Mouse (Mus musculus) olfactory bulb, adult 2 months (tissue): ENCODE data around the gene Ptn.

Source experiments
- CTCF ChIP-seq: fragments of 200-500 bp; IDR thresholded peaks from 2 replicates; pipeline ENCODE4 v1.5.1; 2012; ENCODE audit warnings: low read depth, mild to moderate bottlenecking, low read length, moderate library complexity; ENCODE audit not compliant: insufficient read depth
- POLR2A ChIP-seq: fragments of 200-500 bp; IDR thresholded peaks from 2 replicates; pipeline ENCODE4 v1.6.1; 2012; ENCODE audit warnings: mild to moderate bottlenecking, low read depth, low read length, moderate library complexity; ENCODE audit not compliant: insufficient read depth

DNA sequence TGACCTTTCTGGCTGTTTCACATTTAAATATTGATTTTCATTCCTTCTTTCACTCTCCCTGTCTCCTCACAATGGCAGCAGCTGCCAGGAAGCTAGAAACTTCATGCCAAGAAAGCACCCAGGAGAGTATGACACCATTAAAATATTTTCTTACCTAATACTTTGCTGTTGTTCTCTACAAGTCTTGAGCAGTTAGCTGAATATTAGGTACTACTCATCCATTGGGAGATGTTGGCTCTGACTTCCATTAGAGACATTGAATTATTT lies 9.7 kb upstream of the Ptn start:
- no peak for TF ChIP-seq CTCF
- no peak for TF ChIP-seq POLR2A
